Mouse (Mus musculus): Measurements from ENCODE around the gene Itm2c.

Itm2c gene

DNA sequence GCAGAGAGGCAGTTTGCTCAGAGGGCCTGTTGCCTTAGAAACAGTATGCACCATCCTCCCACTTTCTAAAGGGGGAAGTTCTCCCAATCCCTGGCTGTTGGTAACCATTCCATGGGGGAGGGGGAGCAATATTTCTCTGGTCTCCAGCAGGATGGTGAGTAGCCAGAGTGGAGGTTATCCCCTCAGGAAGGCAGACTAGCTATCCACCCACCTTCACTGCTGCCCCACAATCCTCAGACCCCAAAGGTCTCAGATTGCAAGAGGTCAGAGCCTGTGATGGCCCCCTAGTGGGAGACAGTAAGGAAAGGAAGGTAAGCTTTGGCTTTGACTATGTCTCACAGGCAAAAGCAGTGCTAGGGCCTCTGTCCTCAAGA is 5.3 kb downstream of the Itm2c start:
- DNase-seq (ENCODE audit: low spot score in 2 of 2): no peak

DNA sequence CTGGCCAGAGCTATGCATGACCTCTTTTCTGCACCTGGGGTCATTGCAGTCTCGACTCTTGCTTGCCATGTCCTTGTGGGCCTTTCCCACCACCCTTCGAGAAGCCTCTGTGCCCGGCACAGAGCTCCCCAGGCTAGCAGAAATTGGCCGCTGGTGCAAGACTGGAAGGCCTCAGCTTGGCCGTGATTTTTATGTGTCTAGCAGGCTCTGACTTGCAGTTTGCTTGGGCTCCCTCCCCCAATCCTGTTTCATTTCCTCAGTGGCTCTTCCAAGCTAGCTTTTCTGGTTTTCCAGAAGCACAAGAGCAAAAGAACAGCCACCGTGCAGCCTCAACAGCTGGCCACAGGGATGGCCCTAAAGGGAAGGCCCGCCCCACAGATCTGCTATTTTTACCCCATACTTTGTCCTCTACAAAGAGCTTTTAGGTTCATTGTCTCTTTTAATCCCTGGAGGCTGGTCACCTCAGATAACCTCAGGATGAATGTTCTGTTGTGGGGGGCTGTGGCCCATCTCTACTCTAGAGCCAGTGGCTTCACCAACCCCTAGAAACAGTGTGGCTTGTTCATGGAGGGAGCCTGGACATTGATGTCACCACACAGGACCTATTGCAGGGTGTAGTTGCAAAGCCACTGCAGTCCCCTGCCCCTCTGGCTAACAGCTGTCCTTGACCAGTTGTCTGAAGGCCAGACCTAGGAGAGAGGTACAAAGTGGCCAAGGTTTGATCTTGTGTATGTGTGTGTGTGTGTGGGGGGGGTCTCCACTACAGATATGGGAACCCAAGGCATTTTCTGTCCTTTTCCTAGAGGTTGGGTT is 6.6 kb downstream of the Itm2c start:
- DNase-seq (ENCODE audit: low spot score in 2 of 2): no peak

DNA sequence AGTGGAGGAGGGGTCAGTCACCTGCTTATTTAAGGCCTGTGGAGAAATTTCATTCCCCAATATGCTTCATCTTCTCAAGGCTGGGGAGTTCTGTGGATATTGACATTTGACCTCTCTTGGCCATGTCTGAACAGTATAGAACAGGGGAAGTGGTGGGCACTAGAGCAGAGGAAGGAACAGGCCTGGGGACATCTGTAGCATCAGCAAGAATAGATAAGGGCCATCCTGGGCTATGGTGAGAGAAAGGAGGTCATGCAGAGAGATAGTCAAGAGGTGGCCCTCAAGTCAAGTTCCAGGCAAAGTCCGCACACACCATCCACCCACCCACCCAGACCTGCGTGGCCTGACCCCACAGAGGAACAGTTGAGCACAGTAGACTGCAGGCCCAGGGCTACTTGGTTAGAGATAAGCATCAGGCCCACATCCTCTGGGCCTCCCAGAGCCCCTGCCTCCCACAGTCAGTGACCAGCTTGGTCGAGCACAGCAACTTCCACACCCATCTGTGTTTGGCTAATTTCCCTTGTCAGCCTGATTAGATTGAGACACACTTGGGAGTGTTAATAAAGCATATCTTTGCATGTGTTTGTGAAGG is 7.5 kb downstream of the Itm2c start:
- DNase-seq (ENCODE audit: low spot score in 2 of 2): no peak

DNA sequence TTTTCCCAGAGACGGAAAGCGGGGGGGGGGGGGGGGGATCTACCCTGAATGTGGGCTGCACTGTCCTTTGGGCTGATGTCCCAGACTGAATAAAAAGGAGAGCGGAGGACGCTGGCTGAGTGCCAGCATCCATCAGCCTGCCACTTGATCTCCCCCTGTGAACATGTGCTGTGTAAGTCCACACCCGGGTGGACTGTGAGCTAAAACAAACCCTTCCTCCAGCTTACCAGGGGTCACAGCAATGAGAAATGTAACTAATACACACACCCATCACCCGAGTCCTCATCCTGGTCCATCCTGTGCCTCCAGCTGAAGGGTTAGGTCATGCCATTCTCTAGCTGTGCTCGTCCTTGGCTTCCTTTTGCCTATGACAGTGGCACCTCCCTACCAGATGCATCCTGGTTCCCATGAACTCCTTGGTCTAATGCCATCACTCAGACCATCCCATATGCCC is 8.1 kb downstream of the Itm2c start:
- DNase-seq (ENCODE audit: low spot score in 2 of 2): no peak

DNA sequence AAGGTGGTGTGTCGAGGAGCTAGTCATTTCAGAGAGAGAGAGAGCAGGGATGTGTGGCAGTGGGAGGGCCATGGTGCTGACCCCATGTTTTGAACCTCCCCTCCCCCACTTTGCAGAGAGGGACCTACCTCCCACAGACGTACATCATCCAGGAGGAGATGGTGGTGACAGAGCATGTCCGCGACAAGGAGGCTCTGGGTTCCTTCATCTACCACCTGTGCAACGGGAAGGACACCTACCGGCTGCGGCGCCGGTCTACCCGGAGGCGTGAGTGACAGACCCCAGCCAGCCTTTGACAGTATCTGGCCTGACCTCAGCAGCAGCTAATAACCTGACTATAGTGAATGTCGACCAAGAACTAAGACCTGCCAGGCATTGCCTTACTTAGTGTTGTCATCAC is 12.8 kb downstream of the Itm2c start:
- no peak for DNase-seq (ENCODE audit: low spot score in 2 of 2)

DNA sequence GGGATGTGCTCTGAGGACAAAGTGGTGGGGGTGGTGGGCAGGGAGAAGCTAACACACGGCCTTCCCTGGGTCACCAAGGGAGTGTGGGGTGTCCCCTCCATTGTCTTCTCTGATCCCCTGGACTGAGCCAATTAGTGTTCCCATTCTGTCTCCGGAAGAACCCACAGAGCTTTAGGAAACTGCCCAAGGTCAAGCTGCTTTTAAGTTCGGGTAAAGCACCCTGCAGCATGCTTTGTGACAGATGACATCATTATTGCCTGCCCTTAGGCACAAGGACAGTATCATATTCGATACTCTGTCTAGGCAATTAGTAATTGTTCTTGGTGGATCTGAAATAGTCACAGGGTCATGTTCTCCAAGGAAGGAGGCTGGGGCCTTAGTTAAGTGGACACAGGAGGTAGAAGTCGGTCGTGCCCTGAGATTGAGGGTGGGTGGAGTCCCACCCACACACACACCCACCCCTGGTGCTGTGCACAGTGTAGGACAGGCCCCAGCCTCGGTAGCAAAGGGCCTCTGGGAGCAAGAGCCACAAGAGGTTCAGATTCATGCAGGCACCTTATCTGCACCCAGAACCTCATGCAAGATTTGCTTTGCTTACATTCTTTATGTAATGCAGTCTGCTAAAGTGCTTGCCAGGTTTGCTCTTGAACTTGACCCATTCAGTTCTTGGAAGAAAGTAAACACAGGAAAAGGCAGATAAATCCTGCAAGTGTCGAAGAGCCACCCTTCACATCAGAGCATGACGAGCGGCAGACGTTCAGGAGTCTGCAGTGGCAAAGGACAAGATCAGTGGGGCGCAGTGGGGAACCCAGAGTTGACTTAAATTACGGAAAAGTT is 14.9 kb downstream of the Itm2c start:
- DNase-seq (ENCODE audit: low spot score in 2 of 2): no peak

DNA sequence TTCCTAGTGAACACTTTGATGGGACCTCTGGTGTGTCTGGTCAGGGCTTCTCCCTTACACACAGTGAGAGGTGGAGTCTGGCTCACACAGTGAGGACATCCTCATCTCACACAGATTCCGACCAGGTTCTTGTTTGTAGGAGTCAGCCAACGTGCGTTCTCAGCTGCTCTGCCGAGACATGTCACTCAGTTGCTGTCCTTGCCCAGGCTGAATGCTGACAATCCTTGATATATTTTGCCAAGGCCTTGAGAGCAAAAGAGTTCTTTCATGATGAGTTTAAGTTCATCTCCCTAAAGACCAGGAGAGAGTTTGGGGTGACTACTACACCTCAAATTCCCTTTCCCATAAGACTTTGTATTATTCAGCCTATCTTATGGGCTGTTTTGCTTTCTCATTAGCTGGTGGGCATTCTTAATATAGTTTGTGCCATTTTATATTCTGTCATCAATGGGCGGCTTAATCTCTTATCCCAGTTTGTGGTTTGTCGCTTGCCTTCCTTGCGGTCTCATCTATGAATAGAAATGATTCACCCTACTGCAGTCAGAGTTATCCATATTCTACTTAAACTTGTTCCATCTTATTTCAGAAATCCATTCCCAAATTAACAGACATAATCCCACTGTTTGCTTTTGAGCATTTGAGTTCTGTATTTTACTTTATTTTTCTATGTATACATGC is 19.1 kb downstream of the Itm2c start:
- DNase-seq (ENCODE audit: low spot score in 2 of 2): no peak

DNA sequence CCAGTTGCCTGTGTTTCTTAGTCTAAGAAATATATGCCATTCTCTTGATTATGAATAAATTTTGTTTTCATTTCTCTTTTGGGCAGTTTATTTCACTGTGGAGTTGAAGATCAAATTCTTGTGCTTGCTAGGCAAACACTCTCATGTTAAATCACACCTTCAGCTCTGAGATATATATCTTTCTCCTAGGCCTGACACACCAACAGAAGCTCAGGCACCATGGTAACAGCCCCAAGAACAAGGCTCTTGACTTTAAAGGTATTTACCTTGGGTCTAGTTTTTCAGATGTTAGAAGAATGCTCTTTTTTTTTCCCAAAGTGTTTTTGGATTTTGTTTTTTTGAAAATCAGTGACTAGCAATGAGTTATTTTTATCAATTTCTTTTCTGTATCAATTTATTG is 21.8 kb downstream of the Itm2c start:
- DNase-seq (ENCODE audit: low spot score in 2 of 2): no peak

DNA sequence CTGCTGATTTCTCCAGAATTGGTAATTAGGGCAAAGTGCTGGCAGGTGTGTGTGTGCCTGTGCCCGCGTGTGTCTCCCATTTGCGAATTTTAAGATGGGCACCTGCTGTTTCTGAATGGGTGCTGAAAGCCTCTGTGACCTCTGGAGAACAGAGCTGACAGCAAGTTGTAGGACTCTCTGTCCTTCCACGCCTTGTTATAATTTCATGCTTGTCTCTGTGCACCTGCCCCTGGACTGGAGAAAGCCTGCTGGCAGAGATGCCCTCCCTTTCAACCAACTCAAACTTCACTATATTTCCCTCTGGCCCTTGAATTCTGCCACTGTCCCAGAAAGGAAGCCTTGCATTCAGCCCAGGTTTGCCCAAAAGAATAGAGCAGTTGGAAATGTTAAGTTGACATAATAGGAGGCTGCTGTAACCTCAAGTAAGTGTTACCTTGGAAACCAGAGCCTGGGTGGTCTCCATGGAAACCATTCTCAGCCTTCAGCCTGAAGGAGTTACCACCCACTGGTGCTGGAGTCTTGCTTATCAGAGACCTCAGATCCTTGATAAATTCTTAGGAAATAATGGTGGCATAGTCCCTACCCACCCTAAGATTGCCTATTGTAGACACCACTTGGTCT is 22.9 kb downstream of the Itm2c start:
- no peak for DNase-seq (ENCODE audit: low spot score in 2 of 2)

DNA sequence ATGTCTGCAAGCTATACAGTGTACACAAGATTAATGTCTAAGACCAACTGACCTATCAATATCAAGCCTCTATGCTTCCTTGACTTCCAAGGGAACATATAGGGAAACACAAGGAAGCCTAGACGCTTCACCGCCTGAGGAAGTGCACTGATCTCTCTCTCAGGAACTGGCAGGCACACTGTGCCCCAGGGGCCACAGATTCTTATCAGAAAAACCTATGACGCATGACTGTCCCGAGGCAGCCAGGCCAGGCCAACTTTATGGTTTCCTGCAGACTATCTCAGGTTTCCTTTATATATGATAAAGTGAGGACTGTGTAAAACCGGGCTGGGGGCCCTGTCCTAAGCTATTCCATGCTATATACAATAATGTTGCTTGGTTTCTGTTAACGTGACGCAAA is 25.5 kb downstream of the Itm2c start:
- no peak for DNase-seq (ENCODE audit: low spot score in 2 of 2)

DNA sequence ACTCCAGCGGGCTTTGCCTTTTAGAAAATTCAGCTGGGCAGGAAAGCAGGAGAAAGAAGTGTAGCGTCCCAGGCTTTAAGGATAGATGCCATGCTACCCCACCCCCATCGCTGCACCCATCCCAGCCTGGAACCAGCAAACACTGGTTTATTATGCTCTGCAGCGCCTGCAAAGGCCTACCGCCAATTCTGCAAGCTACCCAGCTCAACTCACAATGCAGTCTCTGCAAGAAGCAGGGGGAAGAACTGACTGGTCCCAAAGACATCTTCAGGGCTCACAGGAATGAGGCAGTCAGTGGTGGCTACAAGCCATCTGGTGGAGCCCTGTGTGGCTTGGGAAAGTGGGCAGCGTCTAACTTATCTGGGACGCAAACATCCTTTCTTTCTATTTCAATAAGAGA is 27.6 kb downstream of the Itm2c start:
- DNase-seq (ENCODE audit: low spot score in 2 of 2): no peak

DNA sequence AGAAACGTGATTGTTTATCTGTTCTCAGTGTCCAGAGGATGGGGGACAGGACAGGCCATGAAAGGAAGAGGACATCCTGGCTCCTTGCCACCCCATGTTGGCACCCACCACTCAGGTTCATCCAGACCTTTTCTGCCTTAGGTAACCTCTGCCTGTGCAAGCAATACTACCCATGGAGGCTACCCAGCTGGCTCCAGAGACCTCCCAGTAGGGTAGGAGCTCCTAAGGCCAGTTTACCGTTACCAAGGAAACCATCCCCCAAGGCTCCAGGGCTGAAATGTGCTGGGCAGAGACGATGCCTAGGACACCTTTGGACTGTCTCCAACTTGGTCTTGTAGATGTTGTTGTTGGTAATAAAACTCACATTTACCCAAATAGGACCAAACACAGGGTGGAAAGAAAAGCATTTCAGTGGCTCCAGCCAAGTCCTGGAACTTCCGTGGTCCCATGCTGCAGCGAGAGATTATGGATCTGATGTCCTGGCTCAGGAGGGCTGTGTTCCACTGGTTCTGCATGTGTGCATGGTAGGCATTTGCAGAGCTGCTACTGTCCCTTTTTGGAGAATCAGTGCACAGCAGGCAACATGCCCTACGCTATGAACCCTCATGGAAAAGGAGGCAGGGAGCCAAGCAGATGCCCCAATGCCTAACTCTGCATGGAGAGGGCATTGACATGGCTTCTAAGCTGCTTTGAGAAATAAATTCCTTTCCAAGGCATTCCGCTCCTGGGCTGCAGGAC is 28.2 kb downstream of the Itm2c start:
- no peak for DNase-seq (ENCODE audit: low spot score in 2 of 2)

DNA sequence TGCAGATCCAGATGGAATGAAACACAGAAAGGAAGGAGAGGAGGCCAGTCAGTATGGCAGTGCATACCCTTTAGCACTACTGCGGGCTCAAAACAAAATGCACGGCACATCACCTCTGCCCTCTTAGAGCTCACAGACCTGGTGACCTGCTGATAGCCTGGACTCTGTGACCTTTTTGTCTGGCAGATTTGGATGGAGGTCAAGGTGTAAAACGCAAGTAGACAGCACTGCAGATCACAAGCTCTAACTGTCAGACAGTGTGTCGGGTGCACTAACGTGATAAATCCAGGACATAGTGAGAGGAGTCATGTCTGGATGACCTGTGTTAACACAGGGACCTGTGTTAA is 28.8 kb downstream of the Itm2c start:
- DNase-seq (ENCODE audit: low spot score in 2 of 2): no peak

DNA sequence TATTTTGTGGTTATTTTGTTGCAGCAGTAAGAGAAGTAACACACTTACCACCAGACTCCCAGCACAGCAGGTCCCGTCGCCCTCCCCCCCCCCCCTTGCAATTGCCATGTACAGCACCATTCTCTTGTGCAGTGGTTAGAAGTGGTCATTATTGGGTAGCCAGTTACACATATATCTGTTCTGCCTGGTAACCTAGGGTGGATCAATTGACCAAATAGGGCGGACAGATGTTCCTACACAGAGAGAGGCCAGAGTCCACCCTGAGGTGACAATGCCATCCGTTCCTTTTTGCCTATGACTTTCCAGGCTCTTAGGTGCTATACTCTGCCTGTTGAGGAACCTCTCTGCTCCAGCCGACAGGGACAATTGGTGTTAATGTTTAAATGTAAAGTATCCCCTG is 31.1 kb downstream of the Itm2c start:
- DNase-seq (ENCODE audit: low spot score in 2 of 2): no peak

DNA sequence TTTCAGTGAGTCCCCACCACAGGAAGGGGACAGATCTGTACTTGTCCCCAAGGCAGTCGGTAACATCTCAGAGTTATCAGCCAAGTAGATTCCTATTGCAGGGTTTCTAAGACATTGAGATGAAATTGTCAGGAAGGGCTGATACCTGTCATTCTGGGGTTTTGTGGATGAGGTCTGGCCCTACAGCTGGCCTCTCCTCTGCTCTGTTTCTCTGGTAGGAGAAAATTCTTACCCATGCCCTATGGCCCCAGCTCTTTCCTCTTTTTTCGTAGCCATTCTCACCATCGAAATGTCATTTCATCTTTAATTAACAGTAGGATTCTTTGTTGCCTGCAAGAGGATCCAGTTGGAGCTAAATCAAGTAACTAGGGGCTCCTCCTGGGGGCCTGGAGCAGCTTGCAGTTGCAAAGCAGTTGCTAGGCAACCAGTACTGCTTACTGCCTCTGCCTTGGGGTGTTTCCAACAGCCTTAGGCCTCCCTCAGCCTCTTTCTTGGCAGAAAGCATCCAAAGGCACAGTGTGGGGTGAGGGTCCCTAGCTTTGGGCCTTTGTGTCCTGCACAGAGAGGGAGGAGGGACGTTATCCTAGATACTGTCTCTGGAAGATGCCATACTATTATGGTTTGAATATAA is 34.1 kb downstream of the Itm2c start, which contains the start of gene 4933407L21Rik:
TSS of gene 4933407L21Rik (plus strand) at position 427 of the 631 bp plus-strand sequence.
- DNase-seq (ENCODE audit: low spot score in 2 of 2): no peak

DNA sequence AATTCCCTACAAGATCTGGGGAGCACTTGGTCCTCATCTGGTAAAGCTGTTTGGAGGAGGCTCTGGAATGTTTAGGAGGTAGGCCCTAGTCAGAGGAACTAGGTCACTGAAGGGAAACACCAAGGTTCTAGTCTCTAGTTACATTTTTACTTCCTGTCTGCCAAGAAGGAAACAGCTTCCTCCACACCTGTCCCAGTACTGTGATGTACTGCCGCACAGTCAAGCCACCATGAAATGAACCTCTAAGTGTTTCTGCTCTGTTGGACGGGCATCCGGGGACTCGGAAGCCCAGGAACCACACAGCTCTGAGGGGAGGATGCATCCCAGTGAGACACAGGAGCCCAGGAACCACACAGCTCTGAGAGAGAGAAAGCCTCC is 34.6 kb downstream of the Itm2c start:
- DNase-seq (ENCODE audit: low spot score in 2 of 2): no peak

DNA sequence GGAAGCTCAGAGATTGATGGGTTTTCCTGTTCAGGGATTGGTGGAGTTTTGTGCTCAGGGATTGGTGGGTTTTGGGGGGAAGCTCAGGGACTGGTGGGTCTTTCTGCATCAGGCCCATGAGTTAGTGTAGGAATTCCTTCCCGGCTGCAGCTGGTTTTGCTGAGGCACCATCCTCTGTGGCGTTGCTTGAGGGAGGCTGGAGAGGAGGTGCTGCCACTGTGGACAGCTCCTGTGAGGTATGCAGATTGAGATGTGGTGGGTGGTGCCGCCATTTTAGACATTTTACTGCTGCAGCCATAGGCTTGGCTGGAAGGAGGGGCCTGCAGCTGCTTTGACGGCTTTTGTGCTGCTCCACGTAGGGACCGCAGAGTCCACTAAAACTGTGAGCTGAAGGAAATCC is 35.3 kb downstream of the Itm2c start:
- DNase-seq (ENCODE audit: low spot score in 2 of 2): no peak

DNA sequence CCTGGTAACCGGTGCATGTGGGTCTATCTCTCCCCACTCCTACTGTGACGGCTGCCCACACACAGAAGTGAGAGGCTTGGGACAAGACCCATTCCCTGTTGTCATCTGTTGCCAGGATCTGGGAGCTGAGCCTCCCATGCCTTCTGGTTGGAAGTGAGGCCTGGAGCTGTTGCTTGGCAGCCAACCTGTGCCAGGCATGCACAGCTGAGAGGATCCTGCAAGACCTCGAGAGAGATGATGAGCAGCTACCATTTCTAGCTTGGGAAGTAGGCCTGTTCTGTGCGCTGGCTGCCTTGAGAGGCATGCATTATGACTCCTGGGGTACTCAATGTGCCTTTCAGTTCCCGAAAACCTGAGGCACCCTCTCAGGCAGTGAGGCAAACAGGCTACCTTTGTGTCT is 37.1 kb downstream of the Itm2c start:
- DNase-seq (ENCODE audit: low spot score in 2 of 2): no peak

DNA sequence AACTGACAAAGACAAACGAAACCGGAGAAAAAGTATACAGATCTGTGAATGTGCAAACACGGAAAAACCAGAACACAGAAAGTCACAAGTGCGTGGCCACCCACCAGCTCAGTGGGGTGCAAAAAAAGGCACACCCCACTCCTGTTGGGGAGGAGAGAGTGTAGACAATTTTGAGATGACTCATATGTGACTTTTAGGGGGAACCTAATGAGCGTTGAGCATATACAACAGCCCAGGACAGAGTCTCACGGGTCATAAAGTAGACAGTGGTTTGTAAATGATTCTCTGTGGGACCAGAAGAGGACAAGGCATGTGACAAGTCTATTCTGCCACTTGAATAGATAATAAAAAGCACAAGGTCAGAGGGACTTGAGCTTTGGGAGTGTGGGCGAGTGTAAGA is 39.1 kb downstream of the Itm2c start:
- DNase-seq (ENCODE audit: low spot score in 2 of 2): no peak

DNA sequence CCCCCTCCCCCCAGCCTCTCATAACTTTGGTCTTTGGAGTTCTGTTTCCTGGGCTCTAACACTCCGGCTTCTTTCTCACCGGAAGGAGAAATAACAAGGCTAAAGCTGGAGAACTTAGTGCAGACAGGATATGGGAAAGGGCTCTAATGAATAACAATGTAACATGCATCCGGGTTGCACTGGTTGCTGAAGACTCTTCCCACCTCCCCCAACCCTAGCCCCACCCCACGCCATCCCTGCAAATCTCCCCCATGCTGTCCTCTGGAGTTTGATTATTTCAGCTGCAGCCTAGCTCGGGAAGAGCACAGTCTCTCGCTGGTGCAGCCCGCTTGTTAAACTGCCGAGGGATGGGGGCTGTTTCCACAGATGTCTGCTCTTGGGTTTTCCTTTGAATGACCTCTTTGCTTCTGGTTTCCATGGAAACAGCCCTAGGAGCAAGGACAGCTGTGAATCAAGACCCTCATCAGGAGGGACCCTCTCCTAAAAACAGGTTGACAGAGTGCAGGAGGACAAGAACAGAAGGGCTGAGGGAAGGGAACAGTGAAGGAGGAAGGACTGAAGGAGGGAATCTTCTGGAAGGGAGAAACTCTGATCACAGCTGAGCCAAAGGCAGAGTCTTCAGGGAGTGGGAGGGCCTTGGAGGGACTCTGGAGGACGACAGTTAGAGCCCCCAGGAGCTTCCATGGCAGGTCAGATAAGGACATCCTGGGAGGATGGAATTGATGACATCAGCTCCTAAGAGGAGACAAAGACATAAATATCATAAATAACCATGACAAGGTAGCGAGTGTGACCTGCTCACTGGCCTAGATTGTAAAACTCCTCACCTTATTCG is 39.8 kb downstream of the Itm2c start:
- DNase-seq (ENCODE audit: low spot score in 2 of 2): no peak
